32 mouse cellular contexts compared by ENCODE assay signal in the genomic region with DNA sequence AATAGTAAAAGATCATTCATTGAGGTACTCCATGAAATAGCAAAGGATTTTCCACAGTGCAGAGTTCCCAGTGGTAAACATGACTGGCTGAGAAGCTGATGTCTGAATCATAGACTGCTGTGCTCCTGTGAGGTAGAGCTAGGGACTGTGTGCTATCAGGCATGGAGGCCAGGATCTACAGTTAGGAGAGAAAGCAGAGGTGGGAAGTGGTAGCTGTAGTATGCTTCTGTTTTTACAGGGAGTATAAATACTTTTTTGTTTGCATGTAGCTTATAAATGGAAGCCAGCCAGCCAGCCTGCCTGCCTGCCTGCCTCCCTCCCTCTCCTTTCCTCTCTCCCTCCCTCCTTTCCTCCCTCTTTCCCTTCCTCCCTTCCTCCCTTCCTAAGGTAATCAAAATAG.
A peak's percentile ranks its signal among the peaks of the same experiment; 100 is the strongest.
DNase-seq lines count a peak whose midpoint lies in the region; ATAC-seq and TF ChIP-seq lines count a peak whose summit lies in the region.
"Had no signal": no experiment of that assay in that cellular context is flagged by ENCODE, and none has a peak within 500 bp of the region (broad histone marks: within the 10 kb centered on the region; RNA-seq: fewer than 3 reads in every experiment).

No protein-coding gene starts in this region.

- peak; percentile 81 for ATAC-seq in frontal cortex, adult (ENCODE audit: low TSS enrichment)
- no peak for ATAC-seq in intestine, embryonic 16.5 days
- no peak for ATAC-seq in intestine, postnatal 0 days
- ATAC-seq in limb, embryonic 15.5 days (ENCODE audit: insufficient number of reproducible peaks, low FRiP score, low TSS enrichment, low read depth) = no peak
- ATAC-seq: forebrain, embryonic 13.5 days; Patski had no signal

- peaks cover 23% of the 10 kb centered on the region for H3K4me1 ChIP-seq in intestine, embryonic 16.5 days (ENCODE audit: control insufficient read depth, insufficient read depth, low read length)
- H3K4me1 ChIP-seq in intestine, postnatal 0 days (replicated peaks; ENCODE audit: control insufficient read depth, insufficient read depth, low read length) = peaks cover 9% of the 10 kb centered on the region; the same call in 1 of the 2 replicates
- H3K4me1 ChIP-seq in limb, embryonic 15.5 days = 0 out of 2 replicates have a peak, but pooled peaks cover 4% of the 10 kb centered on the region
- no peaks in the 10 kb centered on the region for H3K4me1 ChIP-seq in limb, embryonic 10.5 days
- H3K4me1 ChIP-seq: forebrain, embryonic 13.5 days; hindbrain, embryonic 12.5 days; midbrain, embryonic 12.5 days; neural tube, embryonic 12.5 days had no signal

- no peaks in the 10 kb centered on the region for H3K9me3 ChIP-seq in intestine, embryonic 16.5 days (ENCODE audit: control insufficient read depth, low read length)
- H3K9me3 ChIP-seq in intestine, postnatal 0 days (ENCODE audit: control insufficient read depth) = no peaks in the 10 kb centered on the region
- no peaks in the 10 kb centered on the region for H3K9me3 ChIP-seq in limb, embryonic 15.5 days
- H3K9me3 ChIP-seq in limb, embryonic 10.5 days (replicated peaks) = no peaks in the 10 kb centered on the region
- H3K9me3 ChIP-seq: forebrain, embryonic 13.5 days; G1E; hindbrain, embryonic 12.5 days; liver, embryonic 15.5 days; lung, embryonic 15.5 days; megakaryocyte, embryonic 14.5 days; midbrain, embryonic 12.5 days; neural tube, embryonic 12.5 days had no signal

- H3K9ac ChIP-seq in intestine, embryonic 16.5 days (ENCODE audit: low read depth, low read length) = 0 out of 2 replicates have a peak overlapping the region, but pooled peaks have one; percentile 26
- no peak overlapping the region for H3K9ac ChIP-seq in intestine, postnatal 0 days (ENCODE audit: low read depth, low read length)
- no peak overlapping the region for H3K9ac ChIP-seq in limb, embryonic 15.5 days
- H3K9ac ChIP-seq: forebrain, embryonic 13.5 days; hindbrain, embryonic 12.5 days; liver, embryonic 15.5 days; lung, embryonic 15.5 days; midbrain, embryonic 12.5 days; neural tube, embryonic 12.5 days had no signal

- H3K36me3 ChIP-seq in intestine, embryonic 16.5 days (ENCODE audit: control insufficient read depth, insufficient read depth, low read length) = 0 out of 2 replicates have a peak, but pooled peaks cover 2% of the 10 kb centered on the region
- peaks cover 35% of the 10 kb centered on the region for H3K36me3 ChIP-seq in intestine, postnatal 0 days (ENCODE audit: control insufficient read depth, insufficient read depth)
- H3K36me3 ChIP-seq in limb, embryonic 15.5 days = peaks cover 38% of the 10 kb centered on the region
- peaks cover 41% of the 10 kb centered on the region for H3K36me3 ChIP-seq in limb, embryonic 10.5 days

- TF ChIP-seq CTCF in intestine, postnatal 0 days (IDR thresholded peaks at IDR 0.05; ENCODE audit: low read depth) = no peak

- no peak overlapping the region for H3K27ac ChIP-seq in intestine, embryonic 16.5 days (ENCODE audit: low read length)
- no peak overlapping the region for H3K27ac ChIP-seq in intestine, postnatal 0 days (ENCODE audit: low read depth, low read length)
- H3K27ac ChIP-seq in limb, embryonic 15.5 days = 0 out of 2 replicates have a peak overlapping the region, but pooled peaks have one; percentile 2
- no peak overlapping the region for H3K27ac ChIP-seq in limb, embryonic 10.5 days
- H3K27ac ChIP-seq: forebrain, embryonic 13.5 days; hindbrain, embryonic 12.5 days; liver, embryonic 15.5 days; lung, embryonic 15.5 days; midbrain, embryonic 12.5 days; neural tube, embryonic 12.5 days had no signal

- DNase-seq in frontal cortex, postnatal 14 days (ENCODE audit: low spot score in 2 of 2) = no peak
- DNase-seq in limb, embryonic 10.5 days (ENCODE audit: low spot score) = no peak
- DNase-seq in NIH3T3 (ENCODE audit: low read depth) = peak; percentile 17
- no peak for DNase-seq in ovary, postnatal 10 days (ENCODE audit: low spot score)
- DNase-seq: adrenal gland, postnatal 10 days; cerebellum, adult 11-12 months; cerebellum, adult 9-11 months; gastrocnemius, postnatal 25 days; heart, adult 18-20 months; kidney, adult 9 months; kidney, postnatal 36 days; layer of hippocampus, postnatal 36 days; left cerebral cortex, postnatal 4 days; liver; lung, postnatal 4 days; spleen, adult 18-20 months; thymus, postnatal 14 days had no signal

- no peaks in the 10 kb centered on the region for H3K27me3 ChIP-seq in intestine, embryonic 16.5 days (replicated peaks; ENCODE audit: control insufficient read depth, insufficient read depth, low read length)
- H3K27me3 ChIP-seq in intestine, postnatal 0 days (replicated peaks; ENCODE audit: control insufficient read depth, insufficient read depth, low read length) = no peaks in the 10 kb centered on the region
- H3K27me3 ChIP-seq in limb, embryonic 15.5 days = no peaks in the 10 kb centered on the region
- H3K27me3 ChIP-seq in limb, embryonic 10.5 days (ENCODE audit: low read depth, poor library complexity, severe bottlenecking) = no peaks in the 10 kb centered on the region
- H3K27me3 ChIP-seq: forebrain, embryonic 13.5 days; hindbrain, embryonic 12.5 days; liver, embryonic 15.5 days; lung, embryonic 15.5 days; megakaryocyte, embryonic 14.5 days; midbrain, embryonic 12.5 days; neural tube, embryonic 12.5 days; Patski had no signal

- H3K4me3 ChIP-seq in intestine, embryonic 16.5 days (ENCODE audit: low read length) = no peak overlapping the region
- no peak overlapping the region for H3K4me3 ChIP-seq in intestine, postnatal 0 days (ENCODE audit: low read depth, low read length)
- no peak overlapping the region for H3K4me3 ChIP-seq in limb, embryonic 15.5 days
- no peak overlapping the region for H3K4me3 ChIP-seq in limb, embryonic 10.5 days
- H3K4me3 ChIP-seq: forebrain, embryonic 13.5 days; hindbrain, embryonic 12.5 days; liver, embryonic 15.5 days; lung, embryonic 15.5 days; megakaryocyte, embryonic 14.5 days; midbrain, embryonic 12.5 days; myocyte; neural tube, embryonic 12.5 days had no signal

- no peak overlapping the region for H3K4me2 ChIP-seq in intestine, embryonic 16.5 days (ENCODE audit: low read depth, low read length)
- H3K4me2 ChIP-seq in intestine, postnatal 0 days (replicated peaks; ENCODE audit: low read depth) = no peak overlapping the region
- H3K4me2 ChIP-seq in limb, embryonic 15.5 days = no peak overlapping the region
- H3K4me2 ChIP-seq: forebrain, embryonic 13.5 days; heart, embryonic 11.5 days; hindbrain, embryonic 12.5 days; liver, embryonic 15.5 days; lung, embryonic 15.5 days; midbrain, embryonic 12.5 days; neural tube, embryonic 12.5 days had no signal
